Mouse (Mus musculus): ENCODE data around the gene Zfp467. TPM values are rescaled to one million over a fixed set of nuclear protein-coding genes. Genes with fewer than 3 reads are reported as not detected.

The Zfp467 gene
- polyA plus RNA-seq, 1 experiment from 2014 or later = 22.0 TPM

DNA sequence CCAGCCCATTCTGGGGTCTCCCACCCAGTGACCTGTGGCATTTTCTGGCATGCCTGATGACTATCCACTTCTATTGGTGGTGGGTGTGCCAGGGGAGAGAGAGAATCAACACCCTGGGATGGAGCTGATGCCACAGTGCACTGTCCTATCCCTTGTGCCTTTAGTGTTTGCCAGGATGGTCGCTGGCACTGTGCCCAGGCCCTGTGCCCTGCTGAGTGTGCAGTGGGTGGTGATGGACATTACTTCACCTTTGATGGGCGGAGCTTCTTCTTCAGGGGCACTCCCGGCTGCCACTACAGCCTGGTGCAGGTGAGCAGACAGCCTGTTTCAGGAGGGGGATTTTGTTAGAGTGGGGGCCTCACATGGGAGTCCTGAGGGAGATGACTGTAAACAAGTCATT, 7.1 kb upstream of the Zfp467 start:
- 69% methylated on average over 3 of the region's 3 CpGs for WGBS
- no peak overlapping the region for H3K9ac ChIP-seq
- H3K4me3 ChIP-seq = no peak overlapping the region
- no peak overlapping the region for H3K4me2 ChIP-seq
- H3K9me3 ChIP-seq = no peaks in the 10 kb centered on the region
- no peak for ATAC-seq (ENCODE audit: borderline replicate concordance, extremely low read depth, low FRiP score, low TSS enrichment)
- H3K4me1 ChIP-seq = no peaks in the 10 kb centered on the region
- H3K27me3 ChIP-seq = no peaks in the 10 kb centered on the region
- H3K36me3 ChIP-seq = no peaks in the 10 kb centered on the region
- no peak overlapping the region for H3K27ac ChIP-seq

DNA sequence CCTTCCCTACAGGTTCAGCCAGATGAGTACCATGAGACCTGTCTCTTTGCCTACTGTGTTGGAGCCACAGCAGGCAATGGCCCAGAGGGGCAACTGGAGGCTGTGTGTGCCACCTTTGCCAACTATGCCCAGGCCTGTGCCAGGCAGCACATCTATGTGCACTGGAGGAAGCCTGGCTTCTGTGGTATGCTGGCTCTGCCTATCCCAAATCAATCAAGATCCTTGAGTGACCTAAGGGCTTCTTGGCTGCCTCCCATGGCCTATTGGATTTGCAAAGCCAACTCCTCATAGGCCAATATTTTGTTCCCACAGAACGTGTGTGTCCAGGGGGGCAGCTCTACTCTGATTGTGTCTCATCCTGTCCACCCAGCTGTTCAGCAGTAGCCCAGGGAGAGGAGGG, 6.5 kb upstream of the Zfp467 start:
- Histone ChIP-seq H3K9me3 (no peaks in the 10 kb centered on the region), H3K36me3 (no peaks in the 10 kb centered on the region), H3K27ac (no peak overlapping the region), H3K9ac (no peak overlapping the region), H3K4me3 (no peak overlapping the region), H3K4me2 (no peak overlapping the region), H3K27me3 (no peaks in the 10 kb centered on the region), H3K4me1 (peaks cover 2% of the 10 kb centered on the region; the same call in 1 of the 2 replicates)
- no peak for ATAC-seq (ENCODE audit: borderline replicate concordance, extremely low read depth, low FRiP score, low TSS enrichment)
- WGBS = 58% methylated on average over 1 of the region's 1 CpGs

GRCm38 (mm10) chr6:48448527-48448926, 2.9 kb upstream of the Zfp467 start:
- Histone ChIP-seq H3K27me3 (no peaks in the 10 kb centered on the region), H3K36me3 (no peaks in the 10 kb centered on the region), H3K27ac (peak overlapping the region; percentile 4; the same call in 1 of the 2 replicates), H3K4me1 (peaks cover 16% of the 10 kb centered on the region), H3K4me2 (no peak overlapping the region), H3K9me3 (no peaks in the 10 kb centered on the region), H3K4me3 (no peak overlapping the region), H3K9ac (no peak overlapping the region)
- WGBS = 54% methylated on average over 7 of the region's 7 CpGs
- ATAC-seq (ENCODE audit: borderline replicate concordance, extremely low read depth, low FRiP score, low TSS enrichment) = no peak

DNA sequence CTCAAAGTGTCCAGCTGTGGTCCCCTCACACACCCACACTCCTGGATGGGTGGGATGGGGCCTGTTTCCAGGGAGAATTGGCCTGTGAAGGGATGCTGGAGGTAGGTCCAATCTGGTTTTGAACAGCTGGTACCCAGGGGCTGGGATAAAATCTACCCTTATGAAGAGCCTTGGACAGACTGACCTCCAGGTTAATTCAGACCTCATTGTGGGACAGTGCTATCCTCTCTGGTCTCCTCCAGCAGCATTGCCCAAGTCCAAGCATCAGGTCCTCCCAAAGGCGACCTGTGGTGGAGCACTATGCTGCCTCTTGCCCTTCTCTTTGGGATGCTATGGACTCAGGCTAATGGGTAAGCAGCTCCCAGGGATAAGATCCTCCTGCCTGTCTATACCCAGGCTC, 2.3 kb upstream of the Zfp467 start, which contains the start of gene Sspo:
Gene Sspo, plus strand, starts transcription at position 301 of the 400 bp plus-strand sequence.
- WGBS = 87% methylated on average over 1 of the region's 1 CpGs
- Histone ChIP-seq H3K36me3 (no peaks in the 10 kb centered on the region), H3K27ac (peak within 1 kb of the TSS; percentile 4; the same call in 1 of the 2 replicates), H3K9me3 (no peaks in the 10 kb centered on the region), H3K9ac (no peak within 1 kb of the TSS; the same call in 1 of the 2 replicates), H3K4me1 (peaks cover 20% of the 10 kb centered on the region), H3K4me2 (no peak within 1 kb of the TSS), H3K4me3 (no peak within 1 kb of the TSS), H3K27me3 (no peaks in the 10 kb centered on the region)
- no peak for ATAC-seq (ENCODE audit: borderline replicate concordance, extremely low read depth, low FRiP score, low TSS enrichment)

GRCm38 (mm10) chr6:48446896-48447295, 1.3 kb upstream of the Zfp467 start:
- peaks cover 20% of the 10 kb centered on the region for H3K4me1 ChIP-seq
- H3K36me3 ChIP-seq = peaks cover 8% of the 10 kb centered on the region
- no peak for ATAC-seq (ENCODE audit: borderline replicate concordance, extremely low read depth, low FRiP score, low TSS enrichment)
- peak overlapping the region; percentile 92; the same call in 1 of the 2 replicates for H3K4me2 ChIP-seq
- 76% methylated on average over 3 of the region's 3 CpGs for WGBS
- no peaks in the 10 kb centered on the region for H3K27me3 ChIP-seq
- no peak overlapping the region for H3K4me3 ChIP-seq
- H3K9me3 ChIP-seq = no peaks in the 10 kb centered on the region
- H3K9ac ChIP-seq = no peak overlapping the region; the same call in 1 of the 2 replicates
- no peak overlapping the region for H3K27ac ChIP-seq

GRCm38 (mm10) chr6:48446256-48446655, 631 bp upstream of the Zfp467 start:
- H3K4me1 ChIP-seq = peaks cover 21% of the 10 kb centered on the region
- peak overlapping the region; percentile 92 for H3K4me2 ChIP-seq
- 36% methylated on average over 3 of the region's 3 CpGs for WGBS
- no peaks in the 10 kb centered on the region for H3K27me3 ChIP-seq
- H3K9me3 ChIP-seq = no peaks in the 10 kb centered on the region
- H3K9ac ChIP-seq = peak overlapping the region; percentile 71
- peak overlapping the region; percentile 74 for H3K4me3 ChIP-seq
- peak overlapping the region; percentile 93 for H3K27ac ChIP-seq
- ATAC-seq (ENCODE audit: borderline replicate concordance, extremely low read depth, low FRiP score, low TSS enrichment) = no peak
- peaks cover 15% of the 10 kb centered on the region for H3K36me3 ChIP-seq

DNA sequence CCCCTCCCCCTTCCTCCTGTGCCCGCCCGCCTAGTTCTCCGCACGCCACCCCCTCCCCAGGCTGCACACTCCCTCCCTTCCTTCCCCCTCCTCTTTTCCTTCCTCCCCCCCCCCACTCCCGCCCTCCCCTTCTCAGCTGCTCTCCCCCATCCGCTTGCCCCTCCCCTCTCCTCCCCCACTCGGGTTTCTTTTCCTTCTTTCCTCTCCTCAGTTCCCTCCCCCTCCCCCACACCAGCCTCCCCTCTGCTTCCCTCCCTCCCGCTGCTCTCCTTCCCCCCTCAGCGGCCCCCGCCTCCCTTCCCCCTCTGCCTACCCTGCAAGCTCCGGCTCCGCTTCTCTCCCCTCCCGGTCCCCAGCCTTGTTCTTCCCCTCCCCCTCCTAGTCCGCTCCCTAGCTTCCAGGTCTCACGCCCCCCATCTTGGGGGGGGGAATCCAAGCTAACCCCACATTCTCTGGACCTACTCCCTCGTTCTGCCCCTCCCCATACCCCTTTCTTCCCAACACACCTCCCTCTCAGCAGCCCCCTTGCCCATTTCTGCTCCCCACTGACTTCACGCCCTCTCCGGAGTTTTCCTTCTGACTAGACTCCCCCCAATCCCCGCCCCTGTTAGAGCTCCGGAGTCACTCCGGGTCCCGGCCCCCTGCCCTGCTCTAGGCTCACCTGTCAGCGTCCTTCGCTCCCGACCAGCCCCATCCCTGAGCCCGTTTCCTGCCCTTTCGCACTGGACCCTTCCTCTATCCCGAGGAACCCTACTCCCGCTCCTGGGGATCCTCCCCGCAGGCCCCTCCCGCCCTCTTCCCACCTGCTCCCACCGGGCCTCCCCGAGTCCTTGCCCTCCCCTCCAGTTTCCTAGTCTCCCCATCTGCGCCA, 1.1 kb downstream of the Zfp467 start:
- Histone ChIP-seq H3K9ac (peak overlapping the region; percentile 71), H3K4me2 (peak overlapping the region; percentile 92), H3K4me1 (peaks cover 32% of the 10 kb centered on the region), H3K36me3 (peaks cover 23% of the 10 kb centered on the region), H3K4me3 (peak overlapping the region; percentile 74), H3K9me3 (no peaks in the 10 kb centered on the region), H3K27me3 (no peaks in the 10 kb centered on the region), H3K27ac (peak overlapping the region; percentile 93)
- 3% methylated on average over 33 of the region's 34 CpGs for WGBS
- ATAC-seq (ENCODE audit: borderline replicate concordance, extremely low read depth, low FRiP score, low TSS enrichment) = peak; percentile 53

DNA sequence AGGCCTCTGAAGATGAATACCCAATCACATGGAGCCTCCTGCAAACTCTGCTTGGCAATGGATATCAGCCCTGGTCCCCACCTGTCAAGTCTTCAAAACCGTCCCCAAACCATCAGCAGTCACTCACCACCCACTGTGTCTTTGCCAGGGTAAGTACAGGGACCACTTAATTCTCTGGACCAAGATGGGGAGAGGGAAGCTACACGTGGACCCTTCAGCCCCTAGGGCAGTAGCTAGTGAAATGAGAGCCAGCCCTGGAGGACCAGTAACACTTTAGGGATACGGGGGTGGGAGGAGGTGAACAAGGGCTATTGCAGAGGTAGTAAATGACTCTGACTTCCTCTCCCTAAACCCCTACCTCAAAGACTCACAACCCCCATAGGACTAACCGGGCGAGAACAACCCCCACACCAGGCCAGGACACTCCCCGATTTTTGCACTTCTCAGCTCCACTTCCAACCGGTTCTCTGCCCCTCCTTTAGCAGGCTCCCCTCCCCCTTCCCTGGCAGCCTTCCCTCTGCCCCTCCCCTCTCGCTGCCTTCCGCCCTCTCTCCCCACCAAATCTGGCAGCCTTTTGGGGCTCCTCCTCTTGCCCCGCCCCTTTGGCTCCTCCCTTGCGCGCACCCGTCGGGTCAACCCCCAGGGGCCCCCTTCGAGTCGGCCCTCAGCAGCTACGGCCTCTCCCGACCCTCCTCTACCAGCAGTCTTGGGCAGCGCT, 1.9 kb downstream of the Zfp467 start:
- Histone ChIP-seq H3K4me2 (peak overlapping the region; percentile 92), H3K9ac (peak overlapping the region; percentile 38), H3K27me3 (no peaks in the 10 kb centered on the region), H3K36me3 (peaks cover 31% of the 10 kb centered on the region), H3K9me3 (no peaks in the 10 kb centered on the region), H3K4me3 (peak overlapping the region; percentile 74), H3K27ac (peak overlapping the region; percentile 93), H3K4me1 (peaks cover 39% of the 10 kb centered on the region)
- peak; percentile 92 for ATAC-seq (ENCODE audit: borderline replicate concordance, extremely low read depth, low FRiP score, low TSS enrichment)
- WGBS = 3% methylated on average over 19 of the region's 19 CpGs

- no peak for ATAC-seq (ENCODE audit: borderline replicate concordance, extremely low read depth, low FRiP score, low TSS enrichment)
- peaks cover 41% of the 10 kb centered on the region for H3K4me1 ChIP-seq
- H3K4me2 ChIP-seq = no peak overlapping the region
- no peak overlapping the region for H3K4me3 ChIP-seq
- H3K9me3 ChIP-seq = no peaks in the 10 kb centered on the region
- H3K36me3 ChIP-seq = peaks cover 53% of the 10 kb centered on the region
- 42% methylated on average over 14 of the region's 14 CpGs for WGBS
- H3K27ac ChIP-seq = no peak overlapping the region
- no peaks in the 10 kb centered on the region for H3K27me3 ChIP-seq
- H3K9ac ChIP-seq = no peak overlapping the region
Measured at GRCm38 (mm10) chr6:48440306-48441014, 5.2 kb downstream of the Zfp467 start.

- Histone ChIP-seq H3K36me3 (peaks cover 53% of the 10 kb centered on the region), H3K4me1 (peaks cover 49% of the 10 kb centered on the region), H3K9ac (no peak overlapping the region), H3K27ac (no peak overlapping the region), H3K4me3 (no peak overlapping the region), H3K9me3 (no peaks in the 10 kb centered on the region), H3K4me2 (no peak overlapping the region), H3K27me3 (no peaks in the 10 kb centered on the region)
- ATAC-seq (ENCODE audit: borderline replicate concordance, extremely low read depth, low FRiP score, low TSS enrichment) = no peak
Measured at GRCm38 (mm10) chr6:48439654-48440053, 6.0 kb downstream of the Zfp467 start.

- H3K36me3 ChIP-seq = peaks cover 53% of the 10 kb centered on the region
- WGBS = 54% methylated on average over 55 of the region's 55 CpGs
- peaks cover 56% of the 10 kb centered on the region for H3K4me1 ChIP-seq
- no peak overlapping the region for H3K4me2 ChIP-seq
- H3K9ac ChIP-seq = no peak overlapping the region
- ATAC-seq (ENCODE audit: borderline replicate concordance, extremely low read depth, low FRiP score, low TSS enrichment) = no peak
- no peaks in the 10 kb centered on the region for H3K27me3 ChIP-seq
- H3K9me3 ChIP-seq = no peaks in the 10 kb centered on the region
- no peak overlapping the region for H3K4me3 ChIP-seq
- H3K27ac ChIP-seq = no peak overlapping the region
Measured at GRCm38 (mm10) chr6:48438475-48439125, 7.0 kb downstream of the Zfp467 start.
